Mouse (Mus musculus): ENCODE results near the gene Oxsr1. TPM values are rescaled to one million over a fixed set of nuclear protein-coding genes. Genes with fewer than 3 reads are reported as not detected.
"Not testable (repeated sequence)": the region's sequence is repeated elsewhere in the genome, so short reads cannot be mapped to it uniquely, and the experiment has no call there.

The Oxsr1 gene
- total RNA-seq (2021), result 10 to 100 TPM; 45.6 to 51.7 TPM
- polyA plus RNA-seq (2012; rRNA removed), result 17.4 and 32.7 TPM in 2 replicates
- long read RNA-seq, full-length matches to known transcripts, result 29 of 37 reads
- long read RNA-seq, partial matches to known transcripts, result 2 of 37 reads
- long read RNA-seq, other reads (novel, unspliced or antisense), result 6 of 37 reads

GRCm38 (mm10) chr9:119322289-119323259, at the start of gene Oxsr1:
Gene Oxsr1 (minus strand): TSS chr9:119322427.
- peak within 1 kb of the TSS; percentile 88 for H3K9ac ChIP-seq (ENCODE audit: low read depth, low read length)
- H3K27ac ChIP-seq, result peak within 1 kb of the TSS; percentile 100
- peaks cover 6% of the 10 kb centered on the region for H3K4me1 ChIP-seq (ENCODE audit: control insufficient read depth, insufficient read depth, low read length)
- H3K36me3 ChIP-seq (ENCODE audit: control insufficient read depth, insufficient read depth, low read length), result peaks cover 3% of the 10 kb centered on the region; the same call in 1 of the 2 replicates
- peak; percentile 99 to 100 for DNase-seq
- H3K27me3 ChIP-seq (ENCODE audit: control insufficient read depth, insufficient read depth, low read length), result no peaks in the 10 kb centered on the region
- WGBS, result under 1% methylated on average over 70 of the region's 76 CpGs
- peak; percentile 72; the same call in 1 of the 2 replicates for TF ChIP-seq EP300 (IDR thresholded peaks at IDR 0.05; ENCODE audit: insufficient read depth, low read depth, low read length)
- TF ChIP-seq POLR2A (IDR thresholded peaks at IDR 0.05; ENCODE audit: insufficient read depth, low read depth, low read length), result peak; percentile 73
- TF ChIP-seq CTCF (IDR thresholded peaks at IDR 0.05), result peak; percentile 77
- peak within 1 kb of the TSS; percentile 89 for H3K4me3 ChIP-seq
- intact Hi-C loops (cut with DNase I), result loop anchor here (2.0 to 5.0 kb wide), 2 partner anchors 18 to 35 kb away; partner anchors contain the start of genes Myd88 and Xylb
- H3K79me2 ChIP-seq (replicated peaks; ENCODE audit: control insufficient read depth, insufficient read depth, low read length), result peaks cover 5% of the 10 kb centered on the region

DNA sequence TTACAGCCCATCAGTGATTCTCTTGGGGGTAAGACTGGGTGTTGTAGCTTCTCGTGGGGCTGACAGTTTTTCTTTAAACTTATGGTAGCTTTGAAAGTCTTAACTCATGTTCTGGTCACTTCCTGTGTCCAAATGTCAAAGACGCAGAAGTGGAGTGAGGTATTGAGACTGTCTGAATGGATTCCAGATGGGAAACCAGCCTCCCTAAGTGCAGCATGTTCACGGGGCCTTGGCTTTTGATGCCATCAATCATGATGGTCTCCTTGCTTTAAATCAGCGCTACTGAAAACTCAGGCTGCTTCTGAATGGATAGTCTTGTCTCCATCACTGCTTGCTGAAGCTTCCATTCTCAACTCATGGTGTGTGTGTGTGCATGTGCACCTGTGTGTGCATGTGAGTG, 49.0 kb upstream of the Oxsr1 start:
- H3K27me3 ChIP-seq (ENCODE audit: control insufficient read depth, insufficient read depth, low read length), result no peaks in the 10 kb centered on the region
- WGBS, result 76% methylated on average over 4 of the region's 4 CpGs
- no peaks in the 10 kb centered on the region for H3K79me2 ChIP-seq (replicated peaks; ENCODE audit: control insufficient read depth, insufficient read depth, low read length)
- H3K36me3 ChIP-seq (ENCODE audit: control insufficient read depth, insufficient read depth, low read length), result no peaks in the 10 kb centered on the region
- H3K4me1 ChIP-seq (ENCODE audit: control insufficient read depth, insufficient read depth, low read length), result no peaks in the 10 kb centered on the region
- H3K9ac ChIP-seq (ENCODE audit: low read depth, low read length), result no peak overlapping the region
- TF ChIP-seq EP300 (IDR thresholded peaks at IDR 0.05; ENCODE audit: insufficient read depth, low read depth, low read length), result no peak
- TF ChIP-seq CTCF (IDR thresholded peaks at IDR 0.05), result no peak
- TF ChIP-seq POLR2A (IDR thresholded peaks at IDR 0.05; ENCODE audit: insufficient read depth, low read depth, low read length), result no peak
- no peak overlapping the region for H3K4me3 ChIP-seq
- DNase-seq, result no peak
- intact Hi-C loops (cut with DNase I), result no loop called here
- no peak overlapping the region for H3K27ac ChIP-seq

- 0 out of 2 replicates have a peak, but pooled peaks have one; percentile 15 for TF ChIP-seq CTCF (IDR thresholded peaks at IDR 0.05)
- WGBS, result 84% methylated on average over 4 of the region's 4 CpGs
- H3K4me3 ChIP-seq; DNase-seq; H3K79me2 ChIP-seq (replicated peaks; ENCODE audit: control insufficient read depth, insufficient read depth, low read length); H3K9ac ChIP-seq (ENCODE audit: low read depth, low read length); H3K36me3 ChIP-seq (ENCODE audit: control insufficient read depth, insufficient read depth, low read length); H3K27me3 ChIP-seq (ENCODE audit: control insufficient read depth, insufficient read depth, low read length); H3K27ac ChIP-seq; intact Hi-C loops (cut with DNase I); H3K4me1 ChIP-seq (ENCODE audit: control insufficient read depth, insufficient read depth, low read length): not testable (repeated sequence)
These were observed 48.5 kb upstream of the Oxsr1 start for GRCm38 (mm10) chr9:119370770-119371169.

GRCm38 (mm10) chr9:119368367-119368766, 46.1 kb upstream of the Oxsr1 start:
- no peak overlapping the region for H3K4me3 ChIP-seq
- no peaks in the 10 kb centered on the region for H3K36me3 ChIP-seq (ENCODE audit: control insufficient read depth, insufficient read depth, low read length)
- TF ChIP-seq CTCF (IDR thresholded peaks at IDR 0.05), result no peak
- TF ChIP-seq EP300 (IDR thresholded peaks at IDR 0.05; ENCODE audit: insufficient read depth, low read depth, low read length), result no peak
- no peak for TF ChIP-seq POLR2A (IDR thresholded peaks at IDR 0.05; ENCODE audit: insufficient read depth, low read depth, low read length)
- WGBS, result 90% methylated on average over 3 of the region's 3 CpGs
- no peak for DNase-seq
- intact Hi-C loops (cut with DNase I), result no loop called here
- no peak overlapping the region for H3K9ac ChIP-seq (ENCODE audit: low read depth, low read length)
- H3K4me1 ChIP-seq (ENCODE audit: control insufficient read depth, insufficient read depth, low read length), result no peaks in the 10 kb centered on the region
- H3K27me3 ChIP-seq (ENCODE audit: control insufficient read depth, insufficient read depth, low read length), result no peaks in the 10 kb centered on the region
- no peaks in the 10 kb centered on the region for H3K79me2 ChIP-seq (replicated peaks; ENCODE audit: control insufficient read depth, insufficient read depth, low read length)
- H3K27ac ChIP-seq, result no peak overlapping the region

DNA sequence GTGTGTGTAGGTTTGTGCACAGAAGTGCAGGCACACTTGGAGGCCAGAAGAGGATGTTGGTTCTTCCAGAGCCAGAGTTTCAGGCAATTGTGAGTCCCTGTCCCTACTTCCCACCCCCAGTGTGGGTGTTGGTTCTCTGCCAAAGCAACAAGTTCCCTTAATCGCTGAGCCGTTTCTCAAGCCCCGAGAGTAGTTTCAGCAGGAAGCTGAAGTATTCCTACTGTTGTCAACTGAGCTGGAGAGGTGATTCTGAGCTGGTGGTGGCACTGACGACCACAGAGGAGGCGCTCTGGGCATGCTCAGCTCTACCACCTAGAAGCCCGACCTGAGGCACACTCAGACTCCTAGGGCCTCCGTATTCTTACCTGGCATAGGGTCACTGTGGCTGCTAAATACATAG, 43.1 kb upstream of the Oxsr1 start, which contains the start of gene Slc22a14:
Gene Slc22a14 (minus strand): TSS at position 270 of the 400 bp plus-strand sequence.
- Histone ChIP-seq H3K79me2 (replicated peaks; ENCODE audit: control insufficient read depth, insufficient read depth, low read length) (no peaks in the 10 kb centered on the region), H3K27ac (no peak within 1 kb of the TSS), H3K27me3 (ENCODE audit: control insufficient read depth, insufficient read depth, low read length) (no peaks in the 10 kb centered on the region), H3K4me3 (no peak within 1 kb of the TSS), H3K4me1 (ENCODE audit: control insufficient read depth, insufficient read depth, low read length) (no peaks in the 10 kb centered on the region), H3K9ac (ENCODE audit: low read depth, low read length) (no peak within 1 kb of the TSS), H3K36me3 (ENCODE audit: control insufficient read depth, insufficient read depth, low read length) (no peaks in the 10 kb centered on the region)
- WGBS, result 49% methylated on average over 7 of the region's 7 CpGs
- TF ChIP-seq EP300 (IDR thresholded peaks at IDR 0.05; ENCODE audit: insufficient read depth, low read depth, low read length) (no peak), CTCF (IDR thresholded peaks at IDR 0.05) (no peak), POLR2A (IDR thresholded peaks at IDR 0.05; ENCODE audit: insufficient read depth, low read depth, low read length) (no peak)
- intact Hi-C loops (cut with DNase I), result no loop called here
- DNase-seq, result peak in 1 of 2 experiments; percentile 51

DNA sequence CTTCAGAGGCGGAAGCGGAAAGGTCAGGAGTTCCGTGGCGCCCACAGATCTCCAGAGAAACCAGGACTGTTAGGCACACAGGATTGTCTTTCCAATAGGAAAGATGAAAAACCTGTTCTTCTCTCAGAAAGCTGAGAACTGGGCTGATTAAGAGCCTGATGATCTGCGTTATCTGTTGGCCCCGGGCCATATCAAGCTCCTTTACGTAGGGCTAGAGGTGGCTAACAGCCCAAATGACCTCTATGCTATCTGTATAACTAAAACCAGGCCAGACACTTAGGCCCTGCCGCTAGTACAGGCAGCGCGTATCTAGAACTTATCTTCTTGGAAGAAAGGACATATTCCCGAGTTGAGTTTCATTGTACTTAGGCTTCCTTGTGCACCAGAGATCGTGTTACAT, 41.0 kb upstream of the Oxsr1 start:
- intact Hi-C loops (cut with DNase I), result no loop called here
- Histone ChIP-seq H3K9ac (ENCODE audit: low read depth, low read length) (no peak overlapping the region), H3K4me3 (no peak overlapping the region), H3K27me3 (ENCODE audit: control insufficient read depth, insufficient read depth, low read length) (no peaks in the 10 kb centered on the region), H3K79me2 (replicated peaks; ENCODE audit: control insufficient read depth, insufficient read depth, low read length) (no peaks in the 10 kb centered on the region), H3K27ac (no peak overlapping the region), H3K4me1 (ENCODE audit: control insufficient read depth, insufficient read depth, low read length) (no peaks in the 10 kb centered on the region), H3K36me3 (ENCODE audit: control insufficient read depth, insufficient read depth, low read length) (no peaks in the 10 kb centered on the region)
- 63% methylated on average over 12 of the region's 12 CpGs for WGBS
- no peak for DNase-seq
- no peak for TF ChIP-seq CTCF (IDR thresholded peaks at IDR 0.05)
- TF ChIP-seq EP300 (IDR thresholded peaks at IDR 0.05; ENCODE audit: insufficient read depth, low read depth, low read length), result no peak
- no peak for TF ChIP-seq POLR2A (IDR thresholded peaks at IDR 0.05; ENCODE audit: insufficient read depth, low read depth, low read length)
